Mouse (Mus musculus) B cell, adult 2 months (primary cell): Measurements from ENCODE around the gene Pitpnc1.

Source experiments
- DNase-seq, 2 experiments: peaks; one replicate each; pipeline ENCODE4 v3.0.0; 2022

Gene Pitpnc1

DNA sequence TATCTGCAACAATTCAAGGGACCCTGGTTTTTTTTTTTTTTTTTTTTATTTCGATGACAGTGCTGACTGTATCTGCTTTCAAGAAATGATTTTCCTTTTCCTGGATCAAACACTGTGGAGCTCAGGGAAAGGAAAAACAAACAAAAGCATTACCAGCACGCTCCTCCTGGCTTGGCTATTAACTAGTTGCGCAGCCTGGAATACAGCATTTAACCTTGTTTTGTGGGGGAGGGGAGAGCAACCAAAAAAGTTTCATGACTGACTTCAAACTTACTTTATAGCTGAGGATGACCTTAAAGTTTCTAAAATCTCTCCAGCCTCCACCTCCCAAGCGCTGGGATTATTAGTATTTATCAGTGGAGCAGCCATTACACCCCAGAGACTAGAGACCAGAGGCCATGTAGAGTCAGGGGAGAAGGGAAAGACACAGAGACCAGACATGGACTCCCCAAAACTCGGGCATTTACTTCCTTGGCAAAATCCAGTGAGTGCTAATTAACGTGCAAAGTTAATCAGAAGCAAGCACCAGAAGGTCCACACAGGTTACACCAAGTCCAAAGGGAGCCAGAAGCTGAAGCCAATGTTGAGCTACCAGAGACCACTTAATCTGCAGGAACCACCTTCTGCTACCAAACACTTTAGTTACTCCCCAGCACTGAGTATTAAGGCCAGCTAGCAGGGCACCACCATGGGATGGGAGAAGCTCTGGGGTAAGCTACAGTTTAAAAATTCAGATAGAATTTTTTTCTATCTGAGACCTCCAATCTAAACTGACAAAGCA, 3.7 kb downstream of the Pitpnc1 start:
- no peak for DNase-seq

DNA sequence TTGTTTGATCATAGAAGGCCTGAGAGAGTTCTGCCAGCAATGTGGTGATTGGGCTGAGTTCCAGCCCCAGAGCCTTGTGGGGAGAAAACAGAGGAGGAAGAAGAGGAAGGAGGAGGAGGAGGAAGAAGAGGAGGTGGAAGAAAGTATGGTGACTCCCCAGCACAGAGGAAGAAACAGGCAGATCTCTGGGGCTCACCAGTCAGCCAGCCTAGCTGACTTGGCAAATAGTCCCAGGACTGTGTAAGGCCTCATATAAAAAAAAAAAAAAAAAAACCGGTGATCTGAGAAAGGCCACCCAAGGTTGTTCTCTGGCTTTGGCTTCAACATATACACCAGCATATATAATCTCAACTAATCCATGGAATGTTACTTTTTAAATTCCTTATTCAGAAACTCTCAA, 4.5 kb downstream of the Pitpnc1 start:
- DNase-seq = no peak

DNA sequence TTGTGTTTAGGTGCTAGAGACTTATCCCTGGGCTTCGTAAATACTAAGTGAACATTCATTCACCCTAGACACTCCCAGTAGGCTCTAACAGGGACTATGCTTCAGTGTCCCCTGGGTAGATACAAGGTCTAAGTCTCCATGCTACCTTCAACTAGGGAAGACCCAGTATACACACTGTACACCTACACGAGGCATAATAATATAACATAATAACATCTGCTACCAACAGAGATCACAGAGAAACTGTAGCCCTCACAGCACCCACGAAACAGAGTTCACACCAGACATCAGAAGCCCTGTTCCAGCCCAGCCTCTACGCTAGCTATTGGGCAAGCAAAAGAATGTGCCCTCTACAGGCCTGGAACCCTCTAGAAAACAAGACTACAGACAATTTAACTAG, 5.5 kb downstream of the Pitpnc1 start:
- DNase-seq = no peak

DNA sequence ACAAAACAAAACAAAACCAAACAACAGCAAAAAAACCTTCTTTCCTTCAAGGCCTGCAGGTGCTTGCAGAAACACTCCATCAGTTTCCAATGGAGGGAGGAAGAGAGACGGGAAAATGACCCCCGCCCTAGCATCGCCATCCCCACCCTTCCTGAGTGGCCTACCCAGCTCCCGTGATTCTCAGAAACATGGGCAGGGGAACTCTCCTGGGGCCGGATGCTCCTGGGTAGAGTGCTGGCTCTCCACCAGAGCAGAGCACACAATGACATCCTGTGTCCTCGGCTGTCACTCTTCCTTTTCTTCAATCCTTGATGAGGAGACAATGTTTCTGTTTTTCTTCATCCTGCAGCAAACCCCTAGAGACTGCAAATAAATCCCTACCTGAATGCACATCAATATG, 6.4 kb downstream of the Pitpnc1 start:
- no peak for DNase-seq

DNA sequence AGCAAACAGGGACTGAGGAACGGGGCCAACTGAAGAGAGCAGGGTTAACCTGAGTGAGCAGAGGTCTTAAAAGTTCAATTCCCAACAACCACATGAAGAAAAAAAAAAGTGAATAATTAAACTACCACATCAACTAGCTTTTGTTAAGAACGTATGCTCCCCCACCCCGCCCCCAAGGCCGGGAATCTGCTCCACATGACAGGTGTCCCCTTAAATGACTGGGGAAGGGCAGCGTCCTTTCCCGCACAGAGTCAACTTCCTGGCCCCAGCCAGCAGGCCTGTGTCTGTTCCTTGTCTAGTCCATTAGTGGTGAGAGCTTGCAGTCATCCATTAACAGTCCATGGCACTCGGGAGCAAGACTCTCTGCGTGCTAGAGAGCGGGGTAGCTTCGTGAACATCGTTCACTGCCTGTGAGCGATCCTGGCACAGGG, 7.2 kb downstream of the Pitpnc1 start:
- DNase-seq = no peak

DNA sequence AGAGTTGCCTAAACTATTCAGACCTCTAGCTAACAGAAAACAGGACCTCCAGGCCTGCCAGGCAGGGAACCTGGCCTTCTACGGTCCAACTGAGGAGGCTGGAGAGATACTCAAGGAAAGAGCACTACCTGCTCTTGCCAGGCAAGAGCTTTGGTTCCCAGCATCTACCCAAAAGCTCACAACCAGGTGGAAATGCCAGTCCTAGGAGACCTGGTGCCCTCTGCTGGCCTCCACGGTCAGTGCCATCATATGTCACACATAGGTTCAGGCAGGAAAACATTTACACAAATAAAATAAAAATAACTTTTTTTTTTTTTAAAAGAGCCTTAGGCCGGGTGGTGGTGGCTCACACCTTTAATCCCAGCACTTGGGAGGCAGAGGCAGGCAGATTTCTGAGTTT, 8.0 kb downstream of the Pitpnc1 start:
- DNase-seq = peak; percentile 69 to 73

DNA sequence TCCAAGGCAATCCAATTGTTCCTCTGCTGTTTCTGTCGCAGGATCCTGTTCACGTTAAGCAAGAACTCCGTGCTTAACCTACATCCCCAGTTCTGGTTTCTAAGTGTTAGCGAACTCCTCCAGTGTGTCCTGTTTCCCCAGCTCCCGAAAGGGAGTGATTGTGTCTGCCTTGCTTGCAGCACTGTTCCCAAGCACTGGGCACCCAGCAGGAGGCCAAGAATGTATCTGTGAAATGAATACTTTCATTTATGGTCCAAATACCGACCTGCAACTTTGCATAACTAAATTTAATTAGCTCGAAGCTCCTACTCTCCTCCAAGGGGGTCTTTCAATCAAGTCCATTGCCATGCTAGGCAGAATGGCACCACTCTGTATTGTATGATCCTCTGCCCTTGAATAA, 10.7 kb downstream of the Pitpnc1 start:
- no peak for DNase-seq

DNA sequence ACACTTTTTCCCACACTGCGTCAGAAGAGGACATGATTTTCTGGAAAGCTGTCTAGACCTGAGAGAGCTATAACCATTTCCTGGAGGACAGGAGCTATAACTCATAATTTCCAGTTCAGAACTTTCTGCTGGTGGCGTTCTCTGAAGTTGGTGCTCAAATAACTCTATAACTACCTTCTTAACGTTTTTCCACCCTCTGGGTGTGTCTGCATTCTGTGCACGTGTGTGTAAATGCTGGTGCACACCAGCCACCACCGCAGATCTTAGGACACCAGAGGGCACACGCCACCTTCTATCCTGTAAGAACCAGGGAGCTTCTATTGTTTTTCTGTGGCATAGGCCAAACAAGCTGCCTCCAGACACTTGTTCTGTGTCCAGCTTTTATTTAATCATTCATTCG, 11.5 kb downstream of the Pitpnc1 start:
- DNase-seq = no peak

DNA sequence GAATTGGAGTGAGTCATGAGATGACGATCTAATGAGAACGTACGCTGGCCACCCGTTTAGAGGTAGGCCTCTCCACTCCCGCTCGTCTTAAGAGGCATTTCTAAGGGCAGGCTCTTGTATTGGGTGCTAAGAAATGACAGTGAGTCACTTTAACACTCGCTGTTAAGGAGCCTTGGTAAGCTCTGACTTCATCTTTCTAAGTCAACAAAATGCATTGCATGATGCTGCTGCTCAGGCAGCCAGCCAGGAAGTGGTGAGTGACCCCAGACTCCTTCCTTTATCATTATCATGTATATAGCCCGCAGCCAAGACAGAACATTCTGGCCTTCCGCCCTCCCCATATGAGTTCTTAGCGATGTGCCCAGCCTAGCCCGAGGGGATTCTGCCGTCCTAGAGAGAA, 12.2 kb downstream of the Pitpnc1 start:
- no peak for DNase-seq

DNA sequence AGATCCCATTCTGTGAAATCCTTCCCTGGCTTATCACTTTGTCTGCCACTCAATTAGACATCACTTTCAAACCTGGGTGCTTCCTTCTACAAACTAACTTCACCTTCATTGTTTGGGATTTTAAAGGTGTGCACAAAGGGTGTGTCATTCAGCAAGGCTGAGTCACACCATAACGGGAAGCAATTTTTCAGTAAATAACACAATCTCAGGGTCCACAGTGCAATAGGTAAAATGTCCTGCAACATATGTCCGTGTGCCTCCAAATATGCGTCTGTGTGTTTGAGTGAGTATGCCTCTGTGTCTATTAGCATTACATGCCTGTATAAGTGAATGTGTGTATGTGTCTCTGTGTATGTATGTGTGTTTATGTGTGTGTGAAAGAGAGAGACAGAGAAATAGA, 13.2 kb downstream of the Pitpnc1 start:
- DNase-seq = no peak

DNA sequence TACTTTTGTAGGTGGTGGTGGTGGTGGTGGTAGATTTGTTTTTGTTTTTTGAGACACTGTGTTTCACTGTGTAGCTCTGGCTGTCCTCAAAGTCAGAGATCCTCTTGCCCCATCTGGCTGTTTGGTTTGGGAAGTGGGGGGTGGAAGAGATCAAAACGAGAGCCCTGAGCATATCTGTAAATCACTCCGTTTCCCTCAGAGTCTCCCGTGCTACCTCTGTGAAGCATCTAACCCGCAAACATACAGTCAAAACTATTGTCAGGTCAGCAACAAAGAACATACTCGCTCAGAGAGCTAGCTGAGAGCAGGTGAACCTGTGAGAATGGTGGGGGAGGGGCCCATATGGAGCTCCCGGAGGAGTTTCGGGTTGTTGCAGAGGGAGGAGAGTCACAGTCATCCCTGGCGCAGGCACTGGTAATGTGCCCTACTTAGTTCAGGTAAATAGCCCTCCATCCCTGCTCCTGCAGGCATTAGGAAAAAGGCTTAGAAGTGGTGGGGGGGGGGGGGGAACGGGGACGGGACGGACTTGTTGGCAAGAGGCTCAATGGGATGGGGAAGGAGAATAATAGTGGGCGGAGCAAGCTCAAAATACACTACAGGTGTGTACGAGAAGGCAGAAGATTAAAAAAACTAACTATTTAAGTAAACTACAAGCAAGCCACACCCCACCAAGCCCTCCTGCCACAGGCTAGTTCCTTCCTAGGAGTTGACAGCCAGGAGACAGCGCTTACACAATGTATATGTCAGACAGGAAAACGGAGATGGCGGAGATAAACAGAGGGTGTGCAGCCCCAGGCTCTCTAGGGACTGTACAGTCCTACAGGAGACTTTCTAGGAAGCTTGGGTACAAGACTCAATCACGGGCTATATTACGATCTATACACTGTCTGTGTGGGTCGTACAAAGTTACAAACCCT, 15.7 kb downstream of the Pitpnc1 start:
- no peak for DNase-seq

DNA sequence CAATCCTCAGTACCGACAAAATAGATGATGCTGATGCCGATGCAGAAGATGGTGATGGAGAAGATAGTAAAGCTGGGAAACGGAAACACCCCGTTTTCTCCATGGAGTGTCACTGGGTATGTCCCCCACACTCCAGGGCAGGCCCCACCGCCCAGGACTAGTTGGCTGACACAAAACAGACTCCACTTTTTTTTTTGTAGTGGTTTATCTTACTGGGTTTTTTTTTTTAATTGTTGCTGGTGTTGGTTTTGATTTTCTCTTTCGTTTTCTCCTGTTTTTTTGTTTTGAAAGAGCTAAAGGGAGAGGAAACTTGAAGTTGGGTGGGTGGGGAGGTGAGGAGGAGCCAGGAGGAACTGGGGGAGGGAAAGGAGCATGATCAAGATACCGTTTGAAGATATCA, 18.4 kb downstream of the Pitpnc1 start:
- no peak for DNase-seq

DNA sequence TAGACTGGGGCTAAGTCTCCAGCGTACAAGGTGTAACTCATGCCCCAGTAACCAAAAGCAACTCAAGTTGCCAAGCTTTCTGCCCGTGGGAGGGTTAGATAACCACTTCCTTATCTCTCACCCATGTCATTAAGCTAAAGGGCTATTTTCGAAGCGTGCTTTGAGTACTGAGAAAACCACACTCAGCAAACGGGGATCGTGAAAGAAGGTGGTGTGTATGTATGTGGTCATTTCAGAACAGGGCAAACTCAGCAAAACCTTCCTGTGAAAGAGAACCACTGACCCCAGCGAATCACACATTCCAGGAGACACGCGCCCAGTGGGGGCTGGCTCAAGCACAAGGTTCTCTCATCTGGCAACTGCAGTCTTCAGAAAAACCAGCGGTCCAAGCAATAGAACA, 19.4 kb downstream of the Pitpnc1 start:
- peak; percentile 60 to 67 for DNase-seq

DNA sequence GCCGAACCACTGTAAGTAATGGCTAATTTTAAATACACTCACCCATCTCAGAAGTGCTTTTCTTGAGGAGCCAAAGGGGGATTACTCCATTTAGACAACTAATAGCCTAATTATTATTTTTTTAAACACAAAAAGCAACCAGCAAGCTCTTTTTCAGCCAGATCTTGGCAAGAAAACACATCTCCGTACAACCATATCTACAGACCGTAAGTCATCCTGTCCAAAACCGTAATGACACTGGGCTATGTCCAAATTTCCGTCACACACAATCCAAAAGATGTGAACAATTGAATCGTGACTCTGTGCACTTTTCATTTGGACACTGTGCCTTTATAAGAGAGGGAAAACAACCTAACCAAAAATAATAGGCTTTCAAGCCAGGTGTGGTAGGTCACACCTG, 20.4 kb downstream of the Pitpnc1 start:
- DNase-seq = no peak

DNA sequence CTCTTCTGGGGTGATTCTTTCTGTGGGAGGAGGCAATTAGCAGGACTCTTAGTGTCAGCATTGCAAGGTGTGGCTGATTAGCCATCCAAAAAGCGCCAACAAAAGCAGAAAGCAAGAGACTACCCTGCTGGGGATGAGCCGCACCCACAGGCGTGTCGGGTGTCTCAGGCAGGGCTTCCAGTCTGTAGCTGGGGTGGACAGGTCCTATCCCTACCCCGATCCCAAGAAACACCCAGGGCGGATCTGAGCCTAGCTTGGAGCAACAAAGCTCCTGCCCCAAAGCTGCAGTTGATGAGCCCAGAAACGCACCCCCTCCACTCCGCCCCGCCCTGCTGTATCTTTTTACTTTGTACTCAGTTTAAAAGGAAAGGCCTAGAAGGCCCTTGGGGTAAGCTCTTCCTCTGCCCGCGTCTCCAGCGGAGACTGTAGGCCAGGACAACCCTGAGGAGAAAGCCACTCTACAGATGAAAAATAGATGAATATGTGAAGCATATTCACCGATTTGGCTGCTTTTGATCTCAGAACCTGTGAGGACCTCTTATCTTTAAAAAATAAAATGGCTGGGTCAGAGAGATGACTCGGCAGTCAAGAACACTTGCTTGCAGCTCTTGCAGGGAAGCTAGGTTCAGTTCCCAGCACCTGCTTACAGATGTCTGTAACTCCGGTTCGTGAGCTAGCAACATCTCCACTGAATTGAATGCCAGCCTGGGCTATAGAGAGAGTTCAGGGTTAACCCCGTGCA, 21.2 kb downstream of the Pitpnc1 start:
- DNase-seq = no peak

DNA sequence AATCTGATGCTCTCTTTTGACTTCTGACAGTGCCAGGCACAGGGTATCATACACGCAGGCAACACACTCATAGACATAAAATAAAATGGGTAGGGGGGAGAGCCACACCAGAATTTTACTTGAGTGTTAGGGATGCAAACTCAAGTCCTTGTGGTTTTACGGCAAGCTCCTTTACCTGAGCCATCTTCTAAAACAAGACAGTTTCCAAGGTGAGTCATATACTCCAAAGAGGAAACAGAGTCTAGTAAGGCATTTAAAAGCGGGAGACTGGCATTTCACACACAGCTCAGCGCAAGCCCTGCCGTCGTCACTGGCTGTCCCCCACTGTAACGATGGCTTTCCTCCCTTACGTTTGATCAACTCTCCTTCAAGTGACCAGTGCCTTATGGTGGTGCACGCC, 22.6 kb downstream of the Pitpnc1 start:
- DNase-seq = no peak

DNA sequence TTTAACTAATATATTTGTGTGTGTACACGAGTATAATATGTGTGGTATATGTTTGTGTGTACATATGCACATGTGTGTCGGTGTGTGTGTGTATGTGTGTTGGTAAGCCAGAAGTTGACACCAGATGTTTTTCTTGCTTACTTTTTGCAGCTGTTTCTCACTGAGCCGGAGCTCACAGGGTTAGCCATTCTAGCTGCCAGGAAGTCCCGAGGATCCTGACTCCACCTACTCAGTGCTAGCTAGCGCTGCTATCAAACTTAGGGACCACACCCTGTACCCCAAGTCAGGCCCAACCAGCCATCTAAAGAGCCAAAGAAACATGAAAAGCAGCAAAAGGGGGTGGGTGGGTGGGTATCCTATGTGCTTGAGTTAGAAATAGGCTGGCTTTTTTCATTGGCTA, 23.1 kb downstream of the Pitpnc1 start:
- DNase-seq = peak in 1 of 2 experiments; percentile 34

DNA sequence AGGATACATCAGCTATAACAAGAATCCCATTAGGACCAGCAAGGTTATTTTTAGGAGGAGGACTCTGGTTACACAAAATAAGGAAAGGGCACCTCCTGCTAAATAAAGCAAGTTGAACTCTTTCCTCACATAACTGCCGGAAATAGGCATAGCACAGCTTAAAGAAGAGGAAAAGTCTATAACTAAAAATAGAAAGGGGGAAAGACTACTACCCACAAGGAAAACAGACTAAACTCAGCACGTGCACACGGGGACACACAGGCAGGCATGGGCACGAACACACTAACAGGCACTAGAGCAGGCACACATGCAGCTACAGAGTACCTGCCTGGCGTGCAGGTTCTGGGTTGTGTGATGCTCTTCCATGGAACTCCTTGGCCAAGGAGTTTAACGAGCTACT, 23.8 kb downstream of the Pitpnc1 start:
- no peak for DNase-seq

DNA sequence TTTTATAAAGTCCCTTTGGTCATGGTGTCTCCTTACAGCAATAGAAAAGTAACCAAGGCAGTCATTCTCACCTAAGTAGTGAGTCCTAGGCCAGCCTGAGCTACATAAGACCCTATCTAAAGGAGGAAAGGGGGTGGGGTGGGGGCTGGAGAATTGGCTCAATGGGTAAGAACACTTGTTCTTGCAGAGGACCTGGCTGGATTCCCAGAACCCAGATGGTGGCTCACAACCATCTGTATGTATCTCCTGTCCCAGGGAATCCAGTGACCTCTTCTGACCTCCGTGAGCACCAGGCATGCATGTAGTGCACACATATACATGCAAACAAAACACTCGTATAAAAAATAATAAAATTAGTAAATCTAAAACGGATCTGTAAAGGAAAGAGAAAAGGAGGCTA, 24.8 kb downstream of the Pitpnc1 start:
- no peak for DNase-seq

DNA sequence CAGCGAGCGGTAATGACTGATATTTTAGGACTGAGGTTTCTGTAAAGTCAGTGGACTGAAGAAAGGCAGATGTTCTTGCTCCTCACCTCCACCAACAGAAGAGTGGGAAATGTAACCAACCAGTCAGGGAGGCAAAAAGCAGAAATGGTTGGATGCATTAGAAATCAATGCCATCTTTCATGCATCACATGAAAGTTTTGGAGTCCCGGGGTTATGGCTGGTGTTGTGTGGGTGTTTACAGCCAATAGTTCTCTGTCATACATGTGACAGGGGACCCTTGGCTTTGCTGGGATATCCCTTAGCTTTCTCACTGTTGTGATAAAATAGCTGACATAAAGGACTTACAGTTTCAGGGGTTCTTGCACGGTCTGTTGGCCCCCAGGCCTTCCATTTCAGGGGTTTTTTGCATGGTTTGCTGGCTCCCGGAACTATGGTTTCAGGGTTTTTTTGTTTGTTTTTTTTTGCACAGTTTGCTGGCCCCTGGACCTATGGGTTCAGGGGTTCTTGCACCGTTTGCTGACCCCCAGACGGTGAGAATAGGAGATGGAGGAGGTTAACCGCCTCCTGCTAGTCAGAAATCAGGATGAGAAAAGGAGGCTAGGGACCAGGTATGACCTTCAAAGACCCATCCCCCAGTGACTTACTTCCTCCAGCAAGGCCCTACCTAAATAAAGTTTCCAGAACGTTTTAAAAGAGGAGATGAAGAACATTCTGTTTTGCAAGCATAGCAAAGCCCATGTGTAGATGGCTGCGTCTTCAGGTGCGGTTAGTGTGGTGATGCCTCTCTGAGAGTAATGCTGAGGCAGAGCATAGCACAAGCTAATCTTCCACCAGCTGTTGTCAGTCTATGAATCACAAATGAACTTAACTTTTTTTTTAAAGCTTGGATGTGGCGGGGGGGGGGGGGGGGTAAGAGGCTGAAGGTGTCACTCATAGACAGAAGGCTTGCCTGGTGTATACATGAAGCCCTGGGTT, 27.1 kb downstream of the Pitpnc1 start:
- peak; percentile 39 to 41 for DNase-seq

DNA sequence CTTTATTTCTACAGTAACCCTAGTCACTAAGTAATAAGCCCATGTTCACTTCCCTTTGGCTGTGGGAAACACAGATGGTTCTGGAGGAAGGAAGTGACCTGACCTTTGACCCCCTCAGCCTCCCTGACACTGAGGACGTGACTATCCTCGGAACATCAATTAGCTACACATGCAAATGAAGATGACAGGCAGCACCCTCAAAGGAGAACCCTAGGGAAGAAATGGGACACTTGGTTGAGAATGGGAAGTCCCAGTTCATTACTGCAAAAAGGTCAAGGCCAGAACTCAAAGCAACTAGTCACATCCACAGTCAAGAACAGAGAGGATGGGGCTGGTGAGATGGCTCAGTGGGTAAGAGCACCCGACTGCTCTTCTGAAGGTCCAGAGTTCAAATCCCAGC, 29.4 kb downstream of the Pitpnc1 start:
- peak; percentile 23 to 41 for DNase-seq

DNA sequence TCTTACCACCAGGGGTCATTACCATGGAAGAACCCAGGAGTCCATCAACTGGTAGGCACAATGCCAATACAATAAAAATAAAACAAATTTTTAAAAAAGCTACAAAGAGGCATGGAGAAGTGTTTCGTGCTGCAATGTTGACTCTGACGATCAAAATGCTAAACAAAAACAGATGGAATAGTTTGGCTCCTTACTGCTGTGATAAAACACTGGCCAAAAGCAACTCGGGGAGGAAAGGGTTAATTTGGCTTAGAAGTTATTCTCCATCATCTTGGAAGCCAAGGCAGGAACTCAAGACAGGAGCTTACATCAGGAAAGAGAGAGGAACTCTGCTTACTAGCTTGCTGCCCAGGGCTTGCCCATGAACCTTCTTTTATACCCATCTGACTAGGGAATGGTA, 32.4 kb downstream of the Pitpnc1 start:
- no peak for DNase-seq
